Mouse (Mus musculus) forebrain, embryonic 16.5 days (tissue): ENCODE measurements around the gene Spsb4. TPM values are rescaled to one million over a fixed set of nuclear protein-coding genes. Genes with fewer than 3 reads are reported as not detected.
"Not testable (repeated sequence)": the region's sequence is repeated elsewhere in the genome, so short reads cannot be mapped to it uniquely, and the experiment has no call there.

Source experiments
- ATAC-seq: fragments of 200-750 bp; cut with Nextera tagmentation; 2 replicates; pipeline ENCODE4 v1.8.0; 2017; ENCODE audit warnings: mild to moderate bottlenecking, moderate library complexity
- H3K27ac ChIP-seq: fragments of 300-500 bp; sonication (generic); 2 replicates; pipeline ENCODE4 v1.5.1; 2014; ENCODE audit warnings: low read length, control low read depth
- H3K27me3 ChIP-seq: fragments of 300-500 bp; sonication (generic); replicated peaks from 2 replicates; pipeline ENCODE4 v1.6.1; 2014; ENCODE audit warnings: low read length; ENCODE audit not compliant: control insufficient read depth, insufficient read depth
- H3K36me3 ChIP-seq: fragments of 300-500 bp; sonication (generic); 2 replicates; pipeline ENCODE4 v1.6.1; 2014; ENCODE audit not compliant: control insufficient read depth, insufficient read depth
- H3K4me1 ChIP-seq: fragments of 300-500 bp; sonication (generic); replicated peaks from 2 replicates; pipeline ENCODE4 v1.6.1; 2014; ENCODE audit warnings: low read length; ENCODE audit not compliant: control insufficient read depth, insufficient read depth
- H3K4me2 ChIP-seq: fragments of 300-500 bp; sonication (generic); 2 replicates; pipeline ENCODE4 v1.6.1; 2014; ENCODE audit warnings: mild to moderate bottlenecking, low read length, control low read depth
- H3K4me3 ChIP-seq: fragments of 300-500 bp; sonication (generic); replicated peaks from 2 replicates; pipeline ENCODE4 v1.5.1; 2014; ENCODE audit warnings: mild to moderate bottlenecking, low read length, control low read depth
- H3K9ac ChIP-seq: fragments of 300-500 bp; sonication (generic); replicated peaks from 2 replicates; pipeline ENCODE4 v1.6.1; 2014; ENCODE audit warnings: low read depth, low read length, control low read depth
- H3K9me3 ChIP-seq: fragments of 300-500 bp; sonication (generic); 2 replicates; pipeline ENCODE4 v1.6.1; 2016; ENCODE audit warnings: low read length; ENCODE audit not compliant: control insufficient read depth
- WGBS: fragments of 180-500 bp; shearing (Covaris S2); extraction: QIAGEN DNeasy Blood & Tissue Kit; methylation state at CpG from one replicate; pipeline ENCODE4 v1.1.7; 2014; 5-methylcytosine and 5-hydroxymethylcytosine counted together
- polyA plus RNA-seq: library from polyadenylated mRNA; unstranded; fragments of >200 nt; fragmentation: Nextera tagmentation; extraction: Ambion mirVana; gene quantifications from 2 replicates; pipeline ENCODE4 v1.2.1, GENCODE M21; 2015

Spsb4 gene
- polyA plus RNA-seq, 1 experiment from 2014 or later: 20.9 TPM

DNA sequence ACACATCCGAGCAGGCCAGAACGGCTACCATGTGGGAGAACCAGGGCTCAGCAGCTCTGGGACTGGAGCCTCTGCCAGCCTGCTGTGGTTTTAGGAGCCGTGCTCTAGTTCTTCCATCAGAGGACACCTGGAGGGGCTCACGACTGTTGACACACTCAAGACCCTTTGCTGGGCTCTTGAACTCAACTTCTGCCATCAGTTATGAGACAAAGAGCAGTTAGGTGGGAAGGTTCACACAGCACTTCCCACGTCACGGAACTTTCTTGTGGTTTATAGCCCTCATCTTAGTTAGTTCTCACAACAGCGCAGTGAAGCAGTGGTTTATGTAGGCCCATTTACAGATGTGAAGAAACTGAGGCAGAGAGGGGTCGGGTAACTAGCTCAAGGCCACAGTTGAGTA lies 65.2 kb downstream of the Spsb4 start:
- Histone ChIP-seq H3K36me3 (no peaks in the 10 kb centered on the region), H3K9ac (no peak overlapping the region), H3K27ac (no peak overlapping the region), H3K27me3 (no peaks in the 10 kb centered on the region), H3K9me3 (no peaks in the 10 kb centered on the region), H3K4me3 (no peak overlapping the region), H3K4me2 (no peak overlapping the region), H3K4me1 (peaks cover 23% of the 10 kb centered on the region)
- WGBS: 94% methylated on average over 8 of the region's 8 CpGs
- no peak for ATAC-seq

DNA sequence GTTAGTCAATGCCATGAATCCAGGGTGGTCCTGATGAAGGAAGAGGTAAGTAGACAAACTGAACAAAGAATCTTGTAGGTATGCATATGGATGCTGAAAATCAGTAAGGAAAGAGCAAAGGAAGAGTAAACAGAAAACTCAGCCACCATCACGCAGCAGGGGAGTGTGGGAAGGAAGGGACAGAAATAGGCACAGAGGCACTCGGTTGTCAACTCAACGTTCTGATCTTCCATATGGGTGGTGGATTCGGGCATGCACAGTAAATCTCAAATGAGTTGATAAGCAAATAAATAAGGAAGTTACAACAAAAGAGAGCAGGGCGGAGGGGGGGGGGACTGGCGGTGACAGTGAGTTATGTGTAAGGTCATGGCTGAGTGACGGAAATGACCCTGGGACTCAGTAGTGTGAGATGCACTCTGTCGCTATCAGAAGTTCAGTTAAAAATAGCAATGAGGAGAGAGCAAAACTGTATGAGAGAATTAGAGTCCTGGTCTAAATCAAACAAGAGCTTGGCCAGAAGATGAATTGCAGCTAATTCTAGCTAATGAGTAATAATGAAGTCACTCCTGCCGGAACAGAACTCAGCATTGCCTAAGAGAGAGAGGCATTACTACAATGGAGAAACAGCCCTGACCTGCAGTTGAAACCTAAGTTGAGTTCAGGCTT lies 66.2 kb downstream of the Spsb4 start:
- Histone ChIP-seq H3K4me3 (no peak overlapping the region), H3K9ac (no peak overlapping the region), H3K9me3 (no peaks in the 10 kb centered on the region), H3K27me3 (no peaks in the 10 kb centered on the region), H3K4me1 (peaks cover 19% of the 10 kb centered on the region), H3K4me2 (no peak overlapping the region), H3K36me3 (no peaks in the 10 kb centered on the region), H3K27ac (no peak overlapping the region)
- 84% methylated on average over 9 of the region's 9 CpGs for WGBS
- no peak for ATAC-seq

DNA sequence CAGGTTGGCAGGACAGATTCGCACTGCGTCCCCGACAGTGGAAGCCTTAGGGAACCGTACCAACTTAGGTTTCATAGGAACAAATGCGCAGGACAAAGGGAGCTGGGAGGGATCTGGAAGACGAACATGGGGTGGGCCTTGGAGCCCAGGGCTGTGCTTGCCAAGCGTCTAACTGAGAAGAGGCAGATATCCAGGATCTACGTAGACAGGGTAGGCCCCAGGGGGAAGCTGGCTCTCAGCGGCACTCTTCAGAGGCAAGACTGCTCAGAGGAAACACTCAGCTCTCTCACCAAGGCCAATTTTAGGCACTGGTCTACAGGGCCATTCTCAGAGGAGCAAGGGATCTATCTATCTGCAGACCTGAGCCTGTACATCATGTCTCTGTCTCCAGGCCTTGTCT lies 69.1 kb downstream of the Spsb4 start:
- peak; percentile 56; the same call in 1 of the 2 replicates for ATAC-seq
- H3K9me3 ChIP-seq: no peaks in the 10 kb centered on the region
- H3K27ac ChIP-seq: no peak overlapping the region
- no peaks in the 10 kb centered on the region for H3K36me3 ChIP-seq
- H3K4me3 ChIP-seq: no peak overlapping the region
- 80% methylated on average over 9 of the region's 9 CpGs for WGBS
- H3K9ac ChIP-seq: no peak overlapping the region
- H3K27me3 ChIP-seq: no peaks in the 10 kb centered on the region
- no peak overlapping the region for H3K4me2 ChIP-seq
- peaks cover 7% of the 10 kb centered on the region for H3K4me1 ChIP-seq

DNA sequence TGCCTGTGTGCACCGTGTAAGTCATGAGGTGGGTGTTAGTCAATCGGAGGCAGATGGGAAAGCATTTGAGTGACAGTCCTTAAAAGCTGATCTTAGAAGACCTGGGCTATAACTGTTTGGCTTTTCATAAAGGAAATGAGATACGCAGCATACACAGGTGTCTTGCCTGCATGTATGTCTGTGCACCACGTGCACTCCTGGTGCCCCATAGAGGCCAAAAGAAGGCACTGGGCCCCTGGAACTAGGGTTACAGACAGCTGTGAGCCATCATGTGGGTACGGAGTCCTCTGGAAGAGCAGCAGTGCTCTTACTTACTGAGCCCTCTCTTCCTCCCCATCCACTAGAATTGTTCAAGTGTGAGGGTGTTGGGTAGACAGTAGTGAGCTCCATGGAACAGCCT lies 70.1 kb downstream of the Spsb4 start:
- WGBS: 87% methylated on average over 5 of the region's 5 CpGs
- peaks cover 4% of the 10 kb centered on the region; the same call in 1 of the 2 replicates for H3K4me1 ChIP-seq
- H3K27me3 ChIP-seq: no peaks in the 10 kb centered on the region
- H3K4me2 ChIP-seq: no peak overlapping the region
- no peak overlapping the region for H3K27ac ChIP-seq
- no peak overlapping the region for H3K4me3 ChIP-seq
- H3K9ac ChIP-seq: no peak overlapping the region
- no peaks in the 10 kb centered on the region for H3K36me3 ChIP-seq
- no peaks in the 10 kb centered on the region for H3K9me3 ChIP-seq
- no peak for ATAC-seq

DNA sequence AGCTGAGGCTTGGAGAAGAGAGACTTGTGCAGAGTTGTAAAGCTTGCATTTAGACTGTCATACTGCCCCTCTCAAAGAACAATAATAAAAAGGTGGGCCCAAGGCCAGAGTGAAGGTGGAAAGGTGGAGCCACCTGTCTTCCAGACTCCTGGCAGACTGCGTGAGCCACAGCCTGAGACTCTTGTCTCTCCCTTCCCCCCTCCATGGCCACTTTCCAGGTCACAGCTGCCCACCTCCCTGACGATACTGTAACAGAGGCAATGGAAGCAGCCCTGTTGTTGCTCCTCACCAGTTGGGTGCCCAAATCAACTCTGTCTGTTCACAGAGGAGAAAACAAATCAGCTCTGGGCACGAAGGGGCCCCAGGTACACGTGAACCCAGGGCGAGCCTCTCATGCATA lies 71.5 kb downstream of the Spsb4 start:
- no peak overlapping the region for H3K9ac ChIP-seq
- no peaks in the 10 kb centered on the region for H3K36me3 ChIP-seq
- no peaks in the 10 kb centered on the region for H3K27me3 ChIP-seq
- H3K4me1 ChIP-seq: peaks cover 4% of the 10 kb centered on the region; the same call in 1 of the 2 replicates
- 80% methylated on average over 5 of the region's 5 CpGs for WGBS
- H3K9me3 ChIP-seq: no peaks in the 10 kb centered on the region
- no peak for ATAC-seq
- no peak overlapping the region for H3K4me2 ChIP-seq
- H3K27ac ChIP-seq: no peak overlapping the region
- no peak overlapping the region for H3K4me3 ChIP-seq

DNA sequence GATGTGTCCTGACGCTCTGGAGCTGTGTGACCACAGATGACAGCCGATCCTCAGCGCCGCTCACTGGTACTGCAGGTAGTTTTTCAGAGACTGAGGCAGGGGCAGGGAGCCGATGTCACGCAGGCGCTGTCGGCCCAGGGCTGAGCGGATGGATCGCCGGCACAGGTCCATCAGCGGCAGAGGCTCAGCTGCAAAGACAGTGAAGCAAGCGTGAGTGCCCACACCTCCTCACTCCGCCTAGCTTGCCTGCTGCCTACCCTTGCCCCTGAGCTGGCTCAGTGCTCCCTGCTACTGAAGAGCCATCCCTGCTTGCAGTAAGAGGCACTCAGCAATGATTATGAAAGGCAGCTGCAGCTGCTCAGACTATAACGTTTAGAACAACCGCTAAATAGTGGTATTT lies 74.1 kb downstream of the Spsb4 start:
- H3K4me3 ChIP-seq: no peak overlapping the region
- no peaks in the 10 kb centered on the region; the same call in 1 of the 2 replicates for H3K4me1 ChIP-seq
- H3K27me3 ChIP-seq: no peaks in the 10 kb centered on the region
- no peak overlapping the region for H3K9ac ChIP-seq
- no peak overlapping the region for H3K27ac ChIP-seq
- peak; percentile 65 for ATAC-seq
- 0 out of 2 replicates have a peak, but pooled peaks cover 2% of the 10 kb centered on the region for H3K36me3 ChIP-seq
- WGBS: 71% methylated on average over 16 of the region's 16 CpGs
- H3K4me2 ChIP-seq: no peak overlapping the region
- H3K9me3 ChIP-seq: no peaks in the 10 kb centered on the region

DNA sequence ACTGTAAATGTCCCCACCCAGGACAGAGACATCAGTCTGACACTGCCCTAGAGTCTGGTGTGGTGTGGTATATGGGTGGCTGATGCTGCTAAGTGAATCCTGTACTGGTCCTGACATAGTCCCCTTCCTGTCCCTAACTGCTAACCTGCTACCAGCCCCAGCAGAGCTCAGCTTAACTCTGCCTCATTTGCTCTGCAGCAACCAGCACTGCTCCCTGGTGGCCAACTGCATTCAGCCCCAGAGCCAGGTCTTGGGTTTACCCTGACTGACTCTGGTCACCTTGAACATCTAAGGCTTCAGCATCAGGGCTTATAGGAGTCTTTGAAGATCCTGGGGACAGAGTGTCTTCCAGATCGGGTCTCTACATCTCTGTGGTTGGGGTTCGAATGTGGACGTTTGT lies 75.7 kb downstream of the Spsb4 start:
- H3K27ac ChIP-seq: no peak overlapping the region
- 0 out of 2 replicates have a peak, but pooled peaks cover 2% of the 10 kb centered on the region for H3K36me3 ChIP-seq
- H3K4me1 ChIP-seq: no peaks in the 10 kb centered on the region
- WGBS: 95% methylated on average over 3 of the region's 3 CpGs
- H3K4me3 ChIP-seq: no peak overlapping the region
- ATAC-seq: no peak
- H3K9ac ChIP-seq: no peak overlapping the region
- H3K4me2 ChIP-seq: no peak overlapping the region
- no peaks in the 10 kb centered on the region for H3K27me3 ChIP-seq
- H3K9me3 ChIP-seq: no peaks in the 10 kb centered on the region

DNA sequence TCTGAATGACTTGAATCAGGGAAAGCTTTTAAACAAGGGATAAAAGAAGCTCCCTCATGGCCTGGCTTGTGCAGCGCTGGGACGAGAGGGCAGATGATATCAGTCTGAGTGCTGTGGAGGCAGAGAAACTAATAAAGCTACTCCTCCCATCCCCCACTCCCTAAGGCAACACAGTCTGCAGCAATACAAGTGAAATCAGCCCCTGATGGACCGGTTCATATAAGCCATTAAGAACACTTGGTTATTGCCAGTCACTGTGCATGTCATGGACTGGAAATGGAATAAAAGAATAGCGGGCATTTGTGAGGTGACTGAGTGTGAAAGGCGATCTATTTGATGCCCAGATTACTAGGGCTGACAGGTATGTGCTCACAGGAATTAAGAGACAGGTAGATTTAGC lies 79.8 kb downstream of the Spsb4 start:
- Histone ChIP-seq H3K27me3 (no peaks in the 10 kb centered on the region), H3K27ac (no peak overlapping the region), H3K4me2 (no peak overlapping the region), H3K9me3 (no peaks in the 10 kb centered on the region), H3K4me3 (no peak overlapping the region), H3K36me3 (0 out of 2 replicates have a peak, but pooled peaks cover 2% of the 10 kb centered on the region), H3K4me1 (no peaks in the 10 kb centered on the region), H3K9ac (no peak overlapping the region)
- 80% methylated on average over 5 of the region's 5 CpGs for WGBS
- no peak for ATAC-seq

DNA sequence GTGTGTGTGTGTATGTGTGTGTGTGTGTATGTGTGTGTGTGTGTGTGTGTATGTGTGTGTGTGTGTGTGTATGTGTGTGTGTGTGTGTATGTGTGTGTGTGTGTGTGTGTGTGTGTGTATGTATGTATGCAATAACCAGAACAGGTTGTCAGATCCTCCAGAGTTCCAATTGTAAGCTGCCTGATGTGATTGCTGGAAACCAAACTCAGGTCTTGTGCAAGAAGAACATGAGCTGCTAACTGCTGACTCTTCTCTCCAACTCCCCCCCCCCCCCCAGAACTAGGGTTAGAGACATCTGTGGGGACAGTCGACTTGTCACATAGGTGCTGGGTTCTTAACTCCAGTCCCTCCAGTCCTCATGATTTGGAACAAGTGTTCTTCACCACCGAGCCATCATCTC lies 82.2 kb downstream of the Spsb4 start:
- H3K4me3 ChIP-seq, ATAC-seq, H3K4me1 ChIP-seq, H3K9ac ChIP-seq, H3K4me2 ChIP-seq, H3K27me3 ChIP-seq, H3K27ac ChIP-seq, H3K9me3 ChIP-seq, H3K36me3 ChIP-seq: not testable (repeated sequence)
- WGBS: 100% methylated on average over 1 of the region's 2 CpGs
